Mouse (Mus musculus): ENCODE data around the gene Nop2. TPM values are rescaled to one million over a fixed set of nuclear protein-coding genes. Genes with fewer than 3 reads are reported as not detected.

The Nop2 gene
- polyA plus RNA-seq, 1 experiment from 2014 or later: 17.7 TPM

GRCm38 (mm10) chr6:125101444-125101843 is 30.3 kb upstream of the Nop2 start:
- Histone ChIP-seq H3K9ac (replicated peaks; ENCODE audit: low read depth) (no peak overlapping the region), H3K27ac (ENCODE audit: low read length) (no peak overlapping the region), H3K9me3 (ENCODE audit: low read length) (no peaks in the 10 kb centered on the region), H3K4me2 (replicated peaks; ENCODE audit: low read depth, low read length) (no peak overlapping the region), H3K4me3 (ENCODE audit: low read depth, low read length) (no peak overlapping the region), H3K4me1 (ENCODE audit: insufficient read depth, low read depth, low read length) (peaks cover 20% of the 10 kb centered on the region), H3K36me3 (ENCODE audit: insufficient read depth, low read length) (peaks cover 52% of the 10 kb centered on the region), H3K27me3 (replicated peaks; ENCODE audit: insufficient read depth, low read length) (no peaks in the 10 kb centered on the region)
- 56% methylated on average over 9 of the region's 9 CpGs for WGBS
- DNase-seq (ENCODE audit: low spot score) (no peak), ATAC-seq (no peak)
- TF ChIP-seq CTCF (IDR thresholded peaks at IDR 0.05) (no peak), EP300 (IDR thresholded peaks at IDR 0.05) (no peak)

GRCm38 (mm10) chr6:125104223-125104622 is 27.5 kb upstream of the Nop2 start:
- WGBS: 70% methylated on average over 4 of the region's 4 CpGs
- ATAC-seq (no peak; the same call in 1 of the 2 replicates), DNase-seq (ENCODE audit: low spot score) (no peak)
- Histone ChIP-seq H3K4me1 (ENCODE audit: insufficient read depth, low read depth, low read length) (peaks cover 2% of the 10 kb centered on the region; the same call in 1 of the 2 replicates), H3K9me3 (ENCODE audit: low read length) (no peaks in the 10 kb centered on the region), H3K4me2 (replicated peaks; ENCODE audit: low read depth, low read length) (no peak overlapping the region), H3K9ac (replicated peaks; ENCODE audit: low read depth) (no peak overlapping the region), H3K27me3 (replicated peaks; ENCODE audit: insufficient read depth, low read length) (no peaks in the 10 kb centered on the region), H3K36me3 (ENCODE audit: insufficient read depth, low read length) (peaks cover 80% of the 10 kb centered on the region), H3K27ac (ENCODE audit: low read length) (no peak overlapping the region), H3K4me3 (ENCODE audit: low read depth, low read length) (no peak overlapping the region)
- TF ChIP-seq CTCF (IDR thresholded peaks at IDR 0.05) (no peak), EP300 (IDR thresholded peaks at IDR 0.05) (no peak)

DNA sequence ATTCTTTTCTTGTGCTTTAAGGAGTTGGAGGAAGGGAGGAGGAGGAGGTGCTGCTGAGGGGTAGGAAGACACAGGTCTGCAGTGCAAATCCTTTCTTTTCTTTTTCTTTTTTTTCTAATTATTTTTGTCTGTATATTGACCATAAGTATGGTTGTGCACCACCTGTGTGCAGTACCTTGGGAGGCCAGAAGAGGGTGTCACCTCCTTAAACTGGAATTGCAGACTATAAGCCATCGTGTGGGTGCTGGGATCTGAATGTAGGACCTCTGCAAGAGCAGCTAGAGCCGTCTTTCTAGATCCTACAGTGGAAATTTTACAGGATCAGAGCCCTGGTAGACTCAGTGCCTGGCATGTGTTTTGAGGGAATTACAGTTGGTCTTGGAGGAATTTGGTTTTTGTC is 24.0 kb upstream of the Nop2 start:
- no peak for ATAC-seq
- Histone ChIP-seq H3K4me2 (replicated peaks; ENCODE audit: low read depth, low read length) (no peak overlapping the region), H3K4me3 (ENCODE audit: low read depth, low read length) (no peak overlapping the region), H3K9me3 (ENCODE audit: low read length) (no peaks in the 10 kb centered on the region), H3K36me3 (ENCODE audit: insufficient read depth, low read length) (peaks cover 81% of the 10 kb centered on the region), H3K27ac (ENCODE audit: low read length) (no peak overlapping the region), H3K27me3 (replicated peaks; ENCODE audit: insufficient read depth, low read length) (no peaks in the 10 kb centered on the region), H3K9ac (replicated peaks; ENCODE audit: low read depth) (no peak overlapping the region), H3K4me1 (ENCODE audit: insufficient read depth, low read depth, low read length) (no peaks in the 10 kb centered on the region)
- WGBS: 98% methylated on average over 2 of the region's 2 CpGs
- TF ChIP-seq EP300 (IDR thresholded peaks at IDR 0.05): no peak
- peak; percentile 45 for TF ChIP-seq CTCF (IDR thresholded peaks at IDR 0.05)
- DNase-seq (ENCODE audit: low spot score): no peak

DNA sequence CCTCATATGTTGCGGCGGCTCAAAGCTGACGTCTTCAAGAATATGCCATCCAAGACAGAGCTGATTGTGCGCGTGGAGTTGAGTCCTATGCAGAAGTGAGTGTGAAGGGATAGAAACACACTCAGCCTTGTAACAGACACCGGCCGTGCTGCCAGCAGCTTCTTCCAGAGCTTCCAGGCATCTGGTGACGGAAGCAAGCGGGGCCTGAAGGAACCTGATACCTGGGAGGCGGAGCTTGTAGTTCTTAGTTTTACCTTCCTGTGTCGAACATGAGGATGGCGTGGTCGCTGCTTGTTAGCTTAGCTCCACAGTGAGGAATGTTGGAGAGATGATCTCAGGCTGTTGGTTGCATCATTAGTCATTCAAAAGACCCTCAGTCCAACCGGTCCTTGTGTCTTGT is 22.3 kb upstream of the Nop2 start:
- TF ChIP-seq EP300 (IDR thresholded peaks at IDR 0.05): no peak
- no peak for TF ChIP-seq CTCF (IDR thresholded peaks at IDR 0.05)
- ATAC-seq (no peak), DNase-seq (ENCODE audit: low spot score) (no peak)
- Histone ChIP-seq H3K9me3 (ENCODE audit: low read length) (no peaks in the 10 kb centered on the region), H3K27ac (ENCODE audit: low read length) (no peak overlapping the region), H3K4me1 (ENCODE audit: insufficient read depth, low read depth, low read length) (no peaks in the 10 kb centered on the region), H3K9ac (replicated peaks; ENCODE audit: low read depth) (no peak overlapping the region), H3K4me2 (replicated peaks; ENCODE audit: low read depth, low read length) (no peak overlapping the region), H3K27me3 (replicated peaks; ENCODE audit: insufficient read depth, low read length) (no peaks in the 10 kb centered on the region), H3K4me3 (ENCODE audit: low read depth, low read length) (no peak overlapping the region), H3K36me3 (ENCODE audit: insufficient read depth, low read length) (peaks cover 91% of the 10 kb centered on the region)
- WGBS: 80% methylated on average over 14 of the region's 14 CpGs

GRCm38 (mm10) chr6:125110927-125111326 is 20.8 kb upstream of the Nop2 start:
- Histone ChIP-seq H3K9ac (replicated peaks; ENCODE audit: low read depth) (no peak overlapping the region), H3K4me2 (replicated peaks; ENCODE audit: low read depth, low read length) (no peak overlapping the region), H3K27me3 (replicated peaks; ENCODE audit: insufficient read depth, low read length) (no peaks in the 10 kb centered on the region), H3K36me3 (ENCODE audit: insufficient read depth, low read length) (peaks cover 85% of the 10 kb centered on the region), H3K4me1 (ENCODE audit: insufficient read depth, low read depth, low read length) (no peaks in the 10 kb centered on the region), H3K27ac (ENCODE audit: low read length) (no peak overlapping the region), H3K9me3 (ENCODE audit: low read length) (no peaks in the 10 kb centered on the region), H3K4me3 (ENCODE audit: low read depth, low read length) (no peak overlapping the region)
- 83% methylated on average over 7 of the region's 7 CpGs for WGBS
- no peak; the same call in 1 of the 2 replicates for ATAC-seq
- peak; percentile 32 for DNase-seq (ENCODE audit: low spot score)
- TF ChIP-seq CTCF (IDR thresholded peaks at IDR 0.05) (peak; percentile 63), EP300 (IDR thresholded peaks at IDR 0.05) (no peak)

GRCm38 (mm10) chr6:125112553-125112952 is 19.2 kb upstream of the Nop2 start:
- H3K27me3 ChIP-seq (replicated peaks; ENCODE audit: insufficient read depth, low read length): no peaks in the 10 kb centered on the region
- WGBS: 83% methylated on average over 11 of the region's 11 CpGs
- peaks cover 71% of the 10 kb centered on the region for H3K36me3 ChIP-seq (ENCODE audit: insufficient read depth, low read length)

DNA sequence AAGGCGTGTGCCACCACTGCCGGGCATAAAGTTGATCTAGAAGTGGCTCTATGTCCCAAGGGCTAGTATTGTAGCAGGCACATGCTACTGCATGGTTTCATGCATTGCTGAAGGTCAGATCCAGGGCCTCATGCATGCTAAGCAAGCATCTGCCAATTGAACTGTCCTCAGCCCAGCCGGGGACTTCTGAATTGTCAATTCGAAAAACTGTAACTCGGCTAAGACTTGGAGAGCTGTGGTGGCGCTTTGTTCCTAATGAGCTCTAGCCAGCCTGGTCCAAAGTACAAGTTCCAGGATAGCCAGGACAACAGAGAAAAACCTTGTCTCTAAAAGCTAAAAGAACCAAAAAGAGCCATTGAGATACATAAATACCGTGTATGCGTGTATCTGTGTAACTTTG is 12.3 kb upstream of the Nop2 start:
- Histone ChIP-seq H3K9me3 (ENCODE audit: low read length) (no peaks in the 10 kb centered on the region), H3K27ac (ENCODE audit: low read length) (no peak overlapping the region), H3K9ac (replicated peaks; ENCODE audit: low read depth) (no peak overlapping the region), H3K4me2 (replicated peaks; ENCODE audit: low read depth, low read length) (no peak overlapping the region), H3K27me3 (replicated peaks; ENCODE audit: insufficient read depth, low read length) (no peaks in the 10 kb centered on the region), H3K4me3 (ENCODE audit: low read depth, low read length) (no peak overlapping the region), H3K4me1 (ENCODE audit: insufficient read depth, low read depth, low read length) (no peaks in the 10 kb centered on the region), H3K36me3 (ENCODE audit: insufficient read depth, low read length) (peaks cover 54% of the 10 kb centered on the region)
- DNase-seq (ENCODE audit: low spot score) (no peak), ATAC-seq (no peak)
- WGBS: 92% methylated on average over 8 of the region's 8 CpGs
- no peak for TF ChIP-seq CTCF (IDR thresholded peaks at IDR 0.05)
- TF ChIP-seq EP300 (IDR thresholded peaks at IDR 0.05): no peak

More at GRCm38 (mm10) chr6:125112553-125112952, 19.2 kb upstream of the Nop2 start:
- DNase-seq (ENCODE audit: low spot score) (no peak), ATAC-seq (no peak)
- Histone ChIP-seq H3K4me3 (ENCODE audit: low read depth, low read length) (no peak overlapping the region), H3K9me3 (ENCODE audit: low read length) (no peaks in the 10 kb centered on the region), H3K4me2 (replicated peaks; ENCODE audit: low read depth, low read length) (no peak overlapping the region), H3K4me1 (ENCODE audit: insufficient read depth, low read depth, low read length) (no peaks in the 10 kb centered on the region), H3K9ac (replicated peaks; ENCODE audit: low read depth) (no peak overlapping the region), H3K27ac (ENCODE audit: low read length) (no peak overlapping the region)
- TF ChIP-seq EP300 (IDR thresholded peaks at IDR 0.05) (no peak), CTCF (IDR thresholded peaks at IDR 0.05) (no peak)

Data from lung, postnatal 0 days (tissue).